Comparison of ENCODE assay signal across 8 mouse cellular contexts in the genomic region with DNA sequence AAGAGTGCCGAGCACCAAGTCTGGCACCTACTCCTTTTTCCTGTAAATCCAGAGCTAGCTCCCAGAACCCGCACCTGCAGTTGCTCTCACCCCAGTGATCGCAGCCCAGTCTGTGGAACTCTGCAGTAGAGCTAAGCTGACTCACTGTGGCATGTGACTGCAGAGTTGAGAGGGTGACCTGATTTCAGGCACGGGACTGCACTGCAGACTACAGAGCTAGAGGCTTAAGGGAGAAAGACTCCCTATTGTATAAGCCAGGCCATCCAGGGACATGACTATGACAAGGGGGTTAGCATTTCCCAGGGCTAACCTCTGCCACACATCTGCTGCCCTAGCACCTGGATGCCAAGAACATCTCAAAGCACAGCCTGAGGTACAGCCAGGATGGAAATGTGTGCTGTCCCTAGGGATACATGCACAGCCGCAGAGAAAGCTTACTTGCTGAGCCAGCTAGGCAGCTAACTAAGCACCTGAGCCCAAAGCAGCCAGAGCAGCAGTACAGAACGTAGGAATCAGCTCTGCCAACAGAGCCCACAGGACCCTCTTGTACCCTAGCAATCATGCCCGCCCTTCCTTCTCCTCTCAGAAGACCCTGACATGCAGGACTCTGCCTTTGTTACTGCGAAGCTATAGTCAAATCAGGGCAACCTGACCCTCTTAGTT.
A peak's percentile ranks its signal among the peaks of the same experiment; 100 is the strongest.
DNase-seq lines count a peak whose midpoint lies in the region; ATAC-seq and TF ChIP-seq lines count a peak whose summit lies in the region.
"Had no signal": no experiment of that assay in that cellular context is flagged by ENCODE, and none has a peak within 500 bp of the region (broad histone marks: within the 10 kb centered on the region; RNA-seq: fewer than 3 reads in every experiment).

No protein-coding gene starts in this region.

- WGBS in neural tube, embryonic 14.5 days, result 62% methylated on average over 8 of the region's 8 CpGs
- WGBS in forebrain, postnatal 0 days, result 64% methylated on average over 8 of the region's 8 CpGs

- no peaks in the 10 kb centered on the region for H3K9me3 ChIP-seq in neural tube, embryonic 14.5 days (ENCODE audit: control insufficient read depth, low read length)
- H3K9me3 ChIP-seq in forebrain, postnatal 0 days (ENCODE audit: low read length), result no peaks in the 10 kb centered on the region
- H3K9me3 ChIP-seq: midbrain, embryonic 12.5 days had no signal

- no peaks in the 10 kb centered on the region for H3K36me3 ChIP-seq in neural tube, embryonic 14.5 days (ENCODE audit: control insufficient read depth, insufficient read depth, low read length)
- H3K36me3 ChIP-seq in forebrain, postnatal 0 days (ENCODE audit: insufficient read depth), result no peaks in the 10 kb centered on the region
- H3K36me3 ChIP-seq: midbrain, embryonic 12.5 days had no signal

- no peak overlapping the region for H3K9ac ChIP-seq in neural tube, embryonic 14.5 days (replicated peaks; ENCODE audit: low read depth, low read length)
- no peak overlapping the region for H3K9ac ChIP-seq in forebrain, postnatal 0 days
- H3K9ac ChIP-seq: midbrain, embryonic 12.5 days had no signal

- DNase-seq in neural tube, embryonic 10.5 days (ENCODE audit: extremely low spot score, low spot score), result no peak
- peak; percentile 45 to 53 for DNase-seq in cerebellum, postnatal 36 days
- DNase-seq in layer of hippocampus, adult 9-11 months, result peak; percentile 38
- DNase-seq in urinary bladder, adult 18-20 months (ENCODE audit: low spot score in 2 of 2), result no peak
- no peak for DNase-seq in forebrain, postnatal 0 days

- TF ChIP-seq CTCF in forebrain, postnatal 0 days (IDR thresholded peaks at IDR 0.05; ENCODE audit: low read depth), result no peak

- no peak overlapping the region for H3K4me3 ChIP-seq in neural tube, embryonic 14.5 days (ENCODE audit: low read depth, low read length)
- H3K4me3 ChIP-seq in forebrain, postnatal 0 days (ENCODE audit: low read depth, low read length), result no peak overlapping the region
- H3K4me3 ChIP-seq: midbrain, embryonic 12.5 days had no signal

- peaks cover 14% of the 10 kb centered on the region; the same call in 1 of the 2 replicates for H3K4me1 ChIP-seq in neural tube, embryonic 14.5 days (ENCODE audit: control insufficient read depth, insufficient read depth, low read length)
- H3K4me1 ChIP-seq in forebrain, postnatal 0 days (ENCODE audit: insufficient read depth), result no peaks in the 10 kb centered on the region
- H3K4me1 ChIP-seq: midbrain, embryonic 12.5 days had no signal

- no peak overlapping the region for H3K27ac ChIP-seq in neural tube, embryonic 14.5 days (ENCODE audit: low read depth, low read length)
- no peak overlapping the region for H3K27ac ChIP-seq in forebrain, postnatal 0 days (ENCODE audit: low read depth, low read length)
- H3K27ac ChIP-seq: midbrain, embryonic 12.5 days had no signal

- no peaks in the 10 kb centered on the region for H3K27me3 ChIP-seq in neural tube, embryonic 14.5 days (ENCODE audit: control insufficient read depth, insufficient read depth, low read length)
- no peaks in the 10 kb centered on the region for H3K27me3 ChIP-seq in forebrain, postnatal 0 days (ENCODE audit: insufficient read depth, low read length)
- H3K27me3 ChIP-seq: midbrain, embryonic 12.5 days had no signal

- peak; percentile 46; the same call in 1 of the 2 replicates for ATAC-seq in neural tube, embryonic 14.5 days (ENCODE audit: low read depth)
- ATAC-seq in activated CD4-positive, CD25-positive, alpha-beta regulatory T cell, adult 4 months, result no peak
- no peak for ATAC-seq in forebrain, postnatal 0 days

- H3K4me2 ChIP-seq in neural tube, embryonic 14.5 days (ENCODE audit: low read depth, low read length), result no peak overlapping the region
- H3K4me2 ChIP-seq in forebrain, postnatal 0 days (ENCODE audit: low read depth), result no peak overlapping the region
- H3K4me2 ChIP-seq: midbrain, embryonic 12.5 days had no signal

Comparison
In these comparisons a context has a peak if more than half of its experiments do, and no peak if none do; other contexts are left out.
1. DNase-seq: peak in cerebellum, postnatal 36 days (2 of 2) and layer of hippocampus, adult 9-11 months (single experiment); none in neural tube, embryonic 10.5 days (single experiment), urinary bladder, adult 18-20 months (0 of 2) and forebrain, postnatal 0 days (single experiment).